Mouse (Mus musculus): ENCODE measurements around the gene Id1.

DNA sequence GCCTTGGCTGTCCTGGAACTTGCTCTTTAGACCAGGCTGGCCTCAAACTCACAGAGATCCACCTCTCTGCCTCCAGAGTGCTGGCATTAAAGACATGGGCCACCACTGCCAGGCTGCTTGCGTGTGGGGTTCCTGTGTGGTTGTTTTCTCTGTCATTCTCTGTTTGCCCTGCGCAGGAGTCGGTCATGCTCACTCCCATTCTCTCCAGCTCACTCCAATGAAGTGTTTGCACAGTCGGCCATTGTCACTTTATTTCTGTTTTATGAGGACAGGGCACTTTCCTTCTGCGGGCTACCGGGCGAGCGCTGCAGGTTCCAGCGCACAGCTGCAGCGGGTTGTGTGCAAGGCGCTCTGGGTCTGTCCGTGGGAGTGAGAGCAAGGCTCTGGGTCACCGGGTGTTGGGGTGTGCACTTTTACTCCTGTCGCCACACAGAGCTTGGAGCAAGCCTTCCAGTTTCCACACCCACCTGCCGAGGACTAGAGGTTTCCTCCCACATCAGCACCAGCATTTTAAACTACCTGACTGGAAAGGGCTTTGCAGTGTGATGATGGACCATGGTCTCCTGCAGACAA is 10.8 kb upstream of the Id1 start:
- TF ChIP-seq EP300 (IDR thresholded peaks at IDR 0.05; ENCODE audit: low read depth) (no peak), CTCF (IDR thresholded peaks at IDR 0.05; ENCODE audit: low read depth) (no peak)
